9 mouse cellular contexts compared by ENCODE assay signal in the genomic region with DNA sequence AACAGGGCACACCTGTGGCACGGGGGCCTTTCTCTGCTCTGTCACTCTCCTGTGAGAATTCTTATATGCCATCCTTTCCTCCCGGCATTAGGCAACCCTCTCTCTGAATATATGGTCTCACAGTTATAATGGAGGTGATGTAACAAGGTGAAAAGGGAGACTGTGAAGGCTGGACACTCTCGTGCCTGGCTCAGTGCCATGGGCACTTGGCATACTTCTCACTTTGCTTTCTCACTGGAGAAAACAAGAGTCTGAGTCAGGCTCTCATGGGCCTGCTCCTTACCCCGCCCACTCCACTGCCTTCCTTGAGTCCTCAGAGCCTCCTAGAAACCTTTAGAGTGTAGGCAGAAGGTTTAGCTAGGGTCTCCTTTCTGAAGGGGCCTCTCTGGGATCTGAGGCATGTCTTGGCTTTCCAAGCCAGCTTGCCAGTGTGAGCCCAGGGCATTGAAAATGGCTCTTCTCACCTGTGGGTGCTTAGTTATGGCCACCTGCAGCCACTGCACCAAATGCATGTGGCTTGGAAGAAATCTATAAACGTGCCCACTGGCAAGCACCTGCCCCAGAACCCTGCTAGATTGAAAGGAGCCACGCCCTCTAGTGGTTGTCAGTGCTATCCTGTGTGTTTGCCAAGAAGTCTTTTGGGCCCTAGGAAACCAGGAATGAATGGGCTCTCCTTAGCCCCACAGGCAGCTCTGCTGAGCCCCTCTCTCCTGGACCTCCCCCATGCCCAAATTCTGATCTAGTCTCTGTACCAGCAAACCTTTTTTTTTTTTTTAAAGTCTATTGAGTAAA. TPM values are rescaled to one million over a fixed set of nuclear protein-coding genes. Genes with fewer than 3 reads are reported as not detected.
DNase-seq lines count a peak whose midpoint lies in the region; ATAC-seq and TF ChIP-seq lines count a peak whose summit lies in the region.
"Had no signal": no experiment of that assay in that cellular context is flagged by ENCODE, and none has a peak within 500 bp of the region (broad histone marks: within the 10 kb centered on the region; RNA-seq: fewer than 3 reads in every experiment).

No protein-coding gene starts in this region.

- peak in 1 of 2 experiments; percentile 46 for DNase-seq in heart, adult 2 months
- peak; percentile 37 for DNase-seq in urinary bladder, postnatal 25 days (ENCODE audit: low spot score)
- no peak for DNase-seq in urinary bladder, postnatal 4 days (ENCODE audit: low spot score in 2 of 2)
- peak; percentile 55 for DNase-seq in naive thymus-derived CD4-positive, alpha-beta T cell, adult 2 months (ENCODE audit: low read depth)
- no peak for DNase-seq in layer of hippocampus, adult 9-11 months
- no peak for DNase-seq in urinary bladder, postnatal 10 days (ENCODE audit: low spot score)

- TF ChIP-seq POLR2A in heart, adult 2 months (IDR thresholded peaks at IDR 0.05; ENCODE audit: insufficient read depth, low read depth, low read length): no peak

- H3K4me3 ChIP-seq in heart, adult 2 months: no peak overlapping the region
- no peak overlapping the region for H3K4me3 ChIP-seq in heart, embryonic 11.5 days (ENCODE audit: low read depth, low read length)
- H3K4me3 ChIP-seq: megakaryocyte, embryonic 14.5 days had no signal

- peak; percentile 43 for TF ChIP-seq CTCF in heart, adult 2 months (IDR thresholded peaks at IDR 0.05)

- TF ChIP-seq EP300 in heart, adult 2 months (IDR thresholded peaks at IDR 0.05; ENCODE audit: insufficient read depth, low read depth, low read length): no peak

- H3K4me1 ChIP-seq in heart, adult 2 months (ENCODE audit: control insufficient read depth, insufficient read depth, low read length): no peaks in the 10 kb centered on the region; the same call in 1 of the 2 replicates
- peaks cover 16% of the 10 kb centered on the region for H3K4me1 ChIP-seq in heart, embryonic 11.5 days (ENCODE audit: control insufficient read depth, insufficient read depth, low read length)

- H3K27me3 ChIP-seq in heart, adult 2 months (ENCODE audit: control insufficient read depth, insufficient read depth, low read length): no peaks in the 10 kb centered on the region
- peaks cover 6% of the 10 kb centered on the region; the same call in 1 of the 2 replicates for H3K27me3 ChIP-seq in heart, embryonic 11.5 days (ENCODE audit: control insufficient read depth, insufficient read depth, low read length)

- WGBS in heart, adult 2 months: 48% methylated on average over 6 of the region's 6 CpGs
- WGBS in heart, embryonic 11.5 days (ENCODE audit: insufficient replicate concordance): 52% methylated on average over 6 of the region's 6 CpGs

- no peaks in the 10 kb centered on the region for H3K9me3 ChIP-seq in heart, embryonic 11.5 days (replicated peaks; ENCODE audit: control insufficient read depth, low read length)
- H3K9me3 ChIP-seq: megakaryocyte, embryonic 14.5 days had no signal

- ATAC-seq in heart, embryonic 11.5 days (replicated peaks; ENCODE audit: insufficient number of reproducible peaks, low FRiP score, low TSS enrichment): no peak
- ATAC-seq in granulocyte monocyte progenitor cell, adult 5-6 weeks (replicated peaks; ENCODE audit: poor library complexity, severe bottlenecking): peak; percentile 39; the same call in 1 of the 2 replicates

- no peaks in the 10 kb centered on the region for H3K79me2 ChIP-seq in heart, adult 2 months (replicated peaks; ENCODE audit: control insufficient read depth, insufficient read depth, low read length)

- no peak overlapping the region for H3K9ac ChIP-seq in heart, adult 2 months (ENCODE audit: low read depth, low read length)
- no peak overlapping the region for H3K9ac ChIP-seq in heart, embryonic 11.5 days (ENCODE audit: low read depth, low read length)

- no peak overlapping the region for H3K4me2 ChIP-seq in heart, embryonic 11.5 days

- H3K36me3 ChIP-seq in heart, adult 2 months (ENCODE audit: control insufficient read depth, insufficient read depth, low read length): no peaks in the 10 kb centered on the region
- no peaks in the 10 kb centered on the region for H3K36me3 ChIP-seq in heart, embryonic 11.5 days (ENCODE audit: control insufficient read depth, insufficient read depth, low read length)

- H3K27ac ChIP-seq in heart, adult 2 months: no peak overlapping the region
- H3K27ac ChIP-seq in heart, embryonic 11.5 days (ENCODE audit: low read depth, low read length): no peak overlapping the region

- intact Hi-C loops in heart, adult 2 months (cut with DNase I): no loop called here

RNA-seq across cellular contexts. Expression of a gene that starts 2.8 kb away (rescaled TPM):
- total RNA-seq in heart, adult 2 months (2021): 1 to 10 TPM; 1.1 to 1.2 TPM
- polyA plus RNA-seq in heart, adult 2 months (2012; rRNA removed): 0.84 and 0.94 TPM in 2 replicates
- 0.79 and 0.97 TPM in 2 replicates for polyA plus RNA-seq in heart, embryonic 11.5 days (2014; fragmentation: Nextera tagmentation; extraction: Ambion mirVana)
- total RNA-seq in granulocyte monocyte progenitor cell, adult 5-6 weeks (2014; fragmentation: Nextera tagmentation): not detected in 2 replicates
- total RNA-seq in granulocyte monocyte progenitor cell, adult 5-6 weeks (2017): not detected in 2 replicates

RNA-seq across cellular contexts. Expression of a gene that starts 51.7 kb away (rescaled TPM):
- total RNA-seq in heart, adult 2 months (2021): 100 to 1,000 TPM; 262 to 309 TPM
- polyA plus RNA-seq in heart, adult 2 months (2012; rRNA removed): 260 and 278 TPM in 2 replicates
- polyA plus RNA-seq in heart, embryonic 11.5 days (2014; fragmentation: Nextera tagmentation; extraction: Ambion mirVana): 13.3 and 16.7 TPM in 2 replicates
- total RNA-seq in granulocyte monocyte progenitor cell, adult 5-6 weeks (2014; fragmentation: Nextera tagmentation): 7.8 and 13.6 TPM in 2 replicates
- 4.5 and 6.3 TPM in 2 replicates for total RNA-seq in granulocyte monocyte progenitor cell, adult 5-6 weeks (2017)

Comparison
In these comparisons a context has a peak if more than half of its experiments do, and no peak if none do; other contexts are left out.
1. DNase-seq: peak in urinary bladder, postnatal 25 days (single experiment) and naive thymus-derived CD4-positive, alpha-beta T cell, adult 2 months (single experiment); none in urinary bladder, postnatal 4 days (0 of 2), layer of hippocampus, adult 9-11 months (single experiment) and urinary bladder, postnatal 10 days (single experiment).
2. RNA of a gene that starts 51.7 kb away (total RNA-seq): 262 to 309 TPM in heart, adult 2 months; 4.5 to 13.6 TPM in granulocyte monocyte progenitor cell, adult 5-6 weeks; every median in the first group is over 10 times any median in the second.